Mouse (Mus musculus) CD4-positive, CD25-positive, alpha-beta regulatory T cell, adult 4 months (primary cell): Measurements from ENCODE around the gene Mras. TPM values are rescaled to one million over a fixed set of nuclear protein-coding genes. Genes with fewer than 3 reads are reported as not detected.

ENCODE experiments used
- ATAC-seq: one replicate; pipeline ENCODE4 v1.8.0; 2017
- polyA plus RNA-seq, 2 experiments: library from polyadenylated mRNA; unstranded; fragments of 100-300 nt; shearing (Covaris generic); gene quantifications; one replicate each; pipeline ENCODE4 v1.2.1; 2017

Mras gene
- polyA plus RNA-seq, 2 experiments from 2014 or later, result not detected

- ATAC-seq, result no peak
These were observed 26.1 kb downstream of the Mras start for GRCm38 (mm10) chr9:99411093-99411492.

- no peak for ATAC-seq
These were observed 27.9 kb downstream of the Mras start for GRCm38 (mm10) chr9:99409280-99409679.

GRCm38 (mm10) chr9:99401288-99401974 lies 35.8 kb downstream of the Mras start:
- ATAC-seq, result no peak

GRCm38 (mm10) chr9:99400781-99401180 lies 36.4 kb downstream of the Mras start:
- no peak for ATAC-seq

GRCm38 (mm10) chr9:99397056-99397815 lies 39.9 kb downstream of the Mras start:
- ATAC-seq, result no peak

- ATAC-seq, result no peak
These were observed 42.8 kb downstream of the Mras start for GRCm38 (mm10) chr9:99394366-99394765.

- ATAC-seq, result no peak
These were observed 44.0 kb downstream of the Mras start for GRCm38 (mm10) chr9:99393146-99393545.

GRCm38 (mm10) chr9:99391557-99391956 lies 45.6 kb downstream of the Mras start:
- ATAC-seq, result no peak

GRCm38 (mm10) chr9:99390716-99391115 lies 46.5 kb downstream of the Mras start:
- no peak for ATAC-seq

GRCm38 (mm10) chr9:99390201-99390600 lies 47.0 kb downstream of the Mras start:
- ATAC-seq, result no peak

GRCm38 (mm10) chr9:99389506-99389905 lies 47.7 kb downstream of the Mras start:
- ATAC-seq, result no peak

GRCm38 (mm10) chr9:99388856-99389255 lies 48.3 kb downstream of the Mras start:
- no peak for ATAC-seq

- no peak for ATAC-seq
These were observed 49.1 kb downstream of the Mras start for GRCm38 (mm10) chr9:99388078-99388477.

- ATAC-seq, result no peak
These were observed 54.6 kb downstream of the Mras start for GRCm38 (mm10) chr9:99382556-99382955.

GRCm38 (mm10) chr9:99379194-99379593 lies 58.0 kb downstream of the Mras start:
- no peak for ATAC-seq

- ATAC-seq, result no peak
These were observed 60.4 kb downstream of the Mras start for GRCm38 (mm10) chr9:99376591-99377418.

- no peak for ATAC-seq
These were observed 68.8 kb downstream of the Mras start for GRCm38 (mm10) chr9:99368431-99368830.

GRCm38 (mm10) chr9:99365906-99366305 lies 71.3 kb downstream of the Mras start:
- no peak for ATAC-seq

- ATAC-seq, result no peak
These were observed 74.1 kb downstream of the Mras start for GRCm38 (mm10) chr9:99363076-99363475.

- ATAC-seq, result no peak
These were observed 75.2 kb downstream of the Mras start for GRCm38 (mm10) chr9:99361946-99362345.

- no peak for ATAC-seq
These were observed 78.2 kb downstream of the Mras start for GRCm38 (mm10) chr9:99359012-99359411.

GRCm38 (mm10) chr9:99357921-99358692 lies 79.1 kb downstream of the Mras start, which contains the start of gene Esyt3:
Esyt3 (minus strand) TSS chr9:99358557.
- ATAC-seq, result no peak
